Mouse (Mus musculus): ENCODE data around the gene Cdc42se2. TPM values are rescaled to one million over a fixed set of nuclear protein-coding genes. Genes with fewer than 3 reads are reported as not detected.

The Cdc42se2 gene
- total and polyA plus RNA-seq, 3 experiments: 97.4 to 227 (median 99.1) TPM

GRCm38 (mm10) chr11:54784436-54784835 lies 3.0 kb downstream of the Cdc42se2 start:
- 0 out of 2 replicates have a peak overlapping the region, but pooled peaks have one; percentile 25 for H3K9ac ChIP-seq (ENCODE audit: insufficient read depth, low read depth)
- in situ Hi-C loops (cut with MboI; ENCODE audit: low pct_ligation_motif_present, low pct_unique_long_range_greater_than_20kb, low sequenced_read_pairs) (no loop called here), dilution Hi-C loops (cut with MboI; ENCODE audit: extremely low pct_ligation_motif_present, extremely low pct_unique_long_range_greater_than_20kb, low sequenced_read_pairs) (no loop called here)
- TF ChIP-seq HCFC1 (IDR thresholded peaks at IDR 0.05; ENCODE audit: low read depth, low read length): no peak
- no peak for TF ChIP-seq ZKSCAN1 (IDR thresholded peaks at IDR 0.05; ENCODE audit: borderline replicate concordance, low read depth, low read length)
- TF ChIP-seq ZNF384 (IDR thresholded peaks at IDR 0.05; ENCODE audit: low read depth, low read length): no peak
- TF ChIP-seq MYC (IDR thresholded peaks at IDR 0.05; ENCODE audit: low read depth, low read length): no peak
- no peak for TF ChIP-seq JUND (conservative IDR thresholded peaks at IDR 0.05; ENCODE audit: low read depth, low read length)
- no peak for TF ChIP-seq SMC3 (IDR thresholded peaks at IDR 0.05; ENCODE audit: low read depth, low read length)
- no peak for TF ChIP-seq IRF4 (IDR thresholded peaks at IDR 0.05; ENCODE audit: low read depth, low read length)
- TF ChIP-seq USF2 (conservative IDR thresholded peaks at IDR 0.05; ENCODE audit: low read depth, low read length): no peak
- no peak for TF ChIP-seq RCOR1 (conservative IDR thresholded peaks at IDR 0.05; ENCODE audit: low read depth, low read length)
- no peak for TF ChIP-seq E2F4 (IDR thresholded peaks at IDR 0.05; ENCODE audit: insufficient replicate concordance, low read depth, low read length)
- TF ChIP-seq MXI1 (IDR thresholded peaks at IDR 0.05; ENCODE audit: low read depth, low read length): no peak
- TF ChIP-seq TCF12 (IDR thresholded peaks at IDR 0.05; ENCODE audit: low read depth, low read length): no peak
- H3K79me2 ChIP-seq (replicated peaks; ENCODE audit: control insufficient read depth, extremely low read depth, insufficient read depth, poor library complexity, severe bottlenecking): peaks cover 71% of the 10 kb centered on the region
- peak overlapping the region; percentile 80 for H3K4me2 ChIP-seq (ENCODE audit: insufficient read depth, low read depth, poor library complexity, severe bottlenecking)
- no peak overlapping the region for H3K4me3 ChIP-seq (replicated peaks in 1 of 3; ENCODE audit: low read depth in 2 of 3, low read length in 2 of 3, poor library complexity in 1 of 3)
- H3K36me3 ChIP-seq (replicated peaks in 1 of 2; ENCODE audit: control insufficient read depth in 1 of 2, insufficient read depth in 1 of 2, low read length in 1 of 2): peaks cover 3 to 15% of the 10 kb centered on the region in 2 experiments
- peak overlapping the region; percentile 42 for H3K27ac ChIP-seq (ENCODE audit: insufficient read depth, low read depth)
- no peaks in the 10 kb centered on the region for H3K9me3 ChIP-seq (replicated peaks; ENCODE audit: low read length)
- peaks cover 24 to 71% of the 10 kb centered on the region in 2 experiments for H3K4me1 ChIP-seq (ENCODE audit: control insufficient read depth in 1 of 2, insufficient read depth in 2 of 2)
- DNase-seq (ENCODE audit: extremely low read depth): no peak
- no peaks in the 10 kb centered on the region for H3K27me3 ChIP-seq (replicated peaks)

- Histone ChIP-seq H3K4me3 (replicated peaks in 1 of 3; ENCODE audit: low read depth in 2 of 3, low read length in 2 of 3, poor library complexity in 1 of 3) (peak overlapping the region in 1 of 3 experiments; percentile 15), H3K27ac (ENCODE audit: insufficient read depth, low read depth) (peak overlapping the region; percentile 23; the same call in 1 of the 2 replicates), H3K27me3 (replicated peaks) (no peaks in the 10 kb centered on the region), H3K79me2 (replicated peaks; ENCODE audit: control insufficient read depth, extremely low read depth, insufficient read depth, poor library complexity, severe bottlenecking) (peaks cover 85% of the 10 kb centered on the region), H3K4me2 (ENCODE audit: insufficient read depth, low read depth, poor library complexity, severe bottlenecking) (peak overlapping the region; percentile 93), H3K4me1 (ENCODE audit: control insufficient read depth in 1 of 2, insufficient read depth in 2 of 2) (peaks cover 27 to 85% of the 10 kb centered on the region in 2 experiments), H3K9ac (ENCODE audit: insufficient read depth, low read depth) (peak overlapping the region; percentile 6; the same call in 1 of the 2 replicates), H3K36me3 (replicated peaks in 1 of 2; ENCODE audit: control insufficient read depth in 1 of 2, insufficient read depth in 1 of 2, low read length in 1 of 2) (peaks cover 3 to 15% of the 10 kb centered on the region in 2 experiments), H3K9me3 (replicated peaks; ENCODE audit: low read length) (no peaks in the 10 kb centered on the region)
- DNase-seq (ENCODE audit: extremely low read depth): peak; percentile 89
- dilution Hi-C loops (cut with MboI; ENCODE audit: extremely low pct_ligation_motif_present, extremely low pct_unique_long_range_greater_than_20kb, low sequenced_read_pairs) (no loop called here), in situ Hi-C loops (cut with MboI; ENCODE audit: low pct_ligation_motif_present, low pct_unique_long_range_greater_than_20kb, low sequenced_read_pairs) (no loop called here)
- TF ChIP-seq MYC (IDR thresholded peaks at IDR 0.05; ENCODE audit: low read depth, low read length) (peak; percentile 88), CHD2 (IDR thresholded peaks at IDR 0.05; ENCODE audit: low read length) (peak; percentile 80), POLR2AphosphoS2 (IDR thresholded peaks at IDR 0.05; ENCODE audit: low read depth, low read length) (0 out of 2 replicates have a peak, but pooled peaks have one; percentile 27), ZNF384 (IDR thresholded peaks at IDR 0.05; ENCODE audit: low read depth, low read length) (peak; percentile 82), BHLHE40 (IDR thresholded peaks at IDR 0.05; ENCODE audit: low read depth, low read length) (peak; percentile 99), NELFE (IDR thresholded peaks at IDR 0.05; ENCODE audit: low read depth, low read length) (no peak), MAZ (IDR thresholded peaks at IDR 0.05; ENCODE audit: low read depth, low read length) (peak; percentile 87; the same call in 1 of the 2 replicates), GABPA (IDR thresholded peaks at IDR 0.05; ENCODE audit: insufficient replicate concordance, low read depth, low read length) (peak; percentile 6; the same call in 1 of the 2 replicates), TCF12 (IDR thresholded peaks at IDR 0.05; ENCODE audit: low read depth, low read length) (peak; percentile 96), MAFK (IDR thresholded peaks at IDR 0.05; ENCODE audit: insufficient replicate concordance, low read length) (peak; percentile 65; the same call in 1 of the 2 replicates), ETS1 (conservative IDR thresholded peaks at IDR 0.05; ENCODE audit: low read depth, low read length) (peak; percentile 94), HCFC1 (IDR thresholded peaks at IDR 0.05; ENCODE audit: low read depth, low read length) (no peak), E2F4 (IDR thresholded peaks at IDR 0.05; ENCODE audit: insufficient replicate concordance, low read depth, low read length) (no peak), JUND (conservative IDR thresholded peaks at IDR 0.05; ENCODE audit: low read depth, low read length) (peak; percentile 24; the same call in 1 of the 2 replicates), IRF4 (IDR thresholded peaks at IDR 0.05; ENCODE audit: low read depth, low read length) (peak; percentile 85), PAX5 (IDR thresholded peaks at IDR 0.05; ENCODE audit: low read length) (no peak), MAX (IDR thresholded peaks at IDR 0.05; ENCODE audit: low read length) (peak; percentile 74), SMC3 (IDR thresholded peaks at IDR 0.05; ENCODE audit: low read depth, low read length) (peak; percentile 14; the same call in 1 of the 2 replicates), EP300 (IDR thresholded peaks at IDR 0.05; ENCODE audit: low read length) (peak; percentile 93), NRF1 (IDR thresholded peaks at IDR 0.05; ENCODE audit: low read depth, low read length) (0 out of 2 replicates have a peak, but pooled peaks have one; percentile 32), RCOR1 (conservative IDR thresholded peaks at IDR 0.05; ENCODE audit: low read depth, low read length) (peak; percentile 87), MEF2A (IDR thresholded peaks at IDR 0.05; ENCODE audit: borderline replicate concordance, low read depth, low read length) (peak; percentile 82), UBTF (IDR thresholded peaks at IDR 0.05; ENCODE audit: low read depth, low read length) (no peak), MXI1 (IDR thresholded peaks at IDR 0.05; ENCODE audit: low read depth, low read length) (peak; percentile 88), ZKSCAN1 (IDR thresholded peaks at IDR 0.05; ENCODE audit: borderline replicate concordance, low read depth, low read length) (no peak), JUN (IDR thresholded peaks at IDR 0.05; ENCODE audit: insufficient read depth, low read depth, low read length) (peak; percentile 43), ELF1 (IDR thresholded peaks at IDR 0.05; ENCODE audit: low read depth, low read length) (peak; percentile 71)
Measured at GRCm38 (mm10) chr11:54782253-54782652, 5.2 kb downstream of the Cdc42se2 start.
